Mouse (Mus musculus): ENCODE data around the gene Catsperb. TPM values are rescaled to one million over a fixed set of nuclear protein-coding genes. Genes with fewer than 3 reads are reported as not detected.
"Not testable (repeated sequence)": the region's sequence is repeated elsewhere in the genome, so short reads cannot be mapped to it uniquely, and the experiment has no call there.

Gene Catsperb
- total RNA-seq (2015; ENCODE audit: low replicate concordance), result not detected in 2 replicates
- not detected in 2 replicates for total RNA-seq (2017; ENCODE audit: low replicate concordance)

DNA sequence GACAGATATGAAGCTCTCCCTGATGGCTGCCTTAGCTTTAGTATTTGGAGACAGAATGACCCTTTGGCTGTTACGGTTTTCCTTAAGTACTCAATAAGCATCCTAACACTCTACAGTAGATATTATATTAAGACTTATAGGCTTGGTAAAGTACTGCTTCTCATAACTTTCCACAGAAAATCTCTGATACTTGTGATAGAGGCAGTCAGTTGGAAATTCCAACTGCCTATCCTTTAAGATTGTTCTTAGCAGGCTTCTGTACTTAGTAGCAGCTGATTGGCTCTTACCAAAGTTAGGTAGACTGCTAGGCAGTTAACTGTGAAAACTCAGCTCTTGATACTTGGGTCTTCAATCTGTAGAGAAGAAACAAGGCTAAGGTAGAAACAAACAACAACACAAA, at the start of gene Catsperb:
Gene Catsperb, plus strand, starts transcription at position 301 of the 400 bp plus-strand sequence.
- ATAC-seq (replicated peaks; ENCODE audit: low FRiP score, poor library complexity, severe bottlenecking), result not testable (repeated sequence)

DNA sequence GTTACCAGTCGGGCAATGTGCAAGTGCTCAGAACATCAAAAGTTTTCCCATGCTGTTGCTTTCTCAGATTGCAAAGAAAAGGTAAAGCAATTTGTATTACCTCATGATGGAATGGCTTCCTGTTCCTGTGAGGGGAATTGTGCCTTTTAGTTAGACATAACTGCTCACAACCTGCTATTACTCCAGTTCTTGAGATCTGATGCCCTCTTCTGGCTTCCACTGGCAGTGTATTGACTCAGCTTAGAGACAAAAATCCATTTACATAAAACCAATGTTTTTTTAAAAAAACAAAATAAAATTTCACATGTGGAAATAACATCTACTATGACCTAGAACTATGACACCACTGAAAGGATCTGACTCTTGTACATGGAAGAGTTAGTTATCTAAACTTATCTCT, 43.0 kb upstream of the Catsperb start:
- not testable (repeated sequence) for ATAC-seq (replicated peaks; ENCODE audit: low FRiP score, poor library complexity, severe bottlenecking)

DNA sequence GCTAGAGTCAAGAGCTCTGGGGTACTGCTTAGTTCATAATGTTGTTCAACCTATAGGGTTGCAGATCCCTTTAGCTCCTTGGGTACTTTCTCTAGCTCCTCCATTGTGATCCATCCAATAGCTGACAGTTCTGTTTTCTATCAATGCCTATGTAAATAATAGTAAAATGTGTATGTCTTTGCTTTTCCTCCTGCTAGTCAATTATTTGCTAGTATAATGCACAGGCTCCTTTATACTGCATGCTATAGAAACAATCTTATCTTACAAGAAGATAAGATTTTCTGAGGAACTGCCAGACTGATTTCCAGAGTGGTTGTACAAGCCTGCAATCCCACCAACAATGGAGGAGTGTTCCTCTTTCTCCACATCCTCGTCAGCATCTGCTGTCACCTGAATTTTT, 23.0 kb upstream of the Catsperb start:
- ATAC-seq (replicated peaks; ENCODE audit: low FRiP score, poor library complexity, severe bottlenecking), result not testable (repeated sequence)

DNA sequence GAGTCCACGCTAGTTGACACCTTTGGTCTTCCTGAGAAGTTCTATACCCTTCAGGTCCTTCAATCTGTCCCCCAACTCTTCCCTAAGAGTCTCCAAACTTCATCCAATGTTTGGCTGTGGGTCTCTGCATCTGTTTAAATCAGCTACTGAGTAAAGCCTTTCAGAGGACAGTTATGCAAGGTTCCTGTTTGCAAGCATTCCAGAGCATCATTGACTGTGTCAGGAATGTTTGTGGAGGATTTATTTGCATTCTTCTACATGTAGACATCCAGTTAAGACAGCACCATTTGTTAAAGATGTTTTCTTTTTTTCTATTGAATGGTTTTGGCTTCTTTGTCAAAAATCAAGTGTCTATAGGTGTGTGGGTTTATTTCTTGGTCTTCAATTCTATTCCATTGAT, 21.7 kb downstream of the Catsperb start:
- no peak for ATAC-seq (replicated peaks; ENCODE audit: low FRiP score, poor library complexity, severe bottlenecking)

DNA sequence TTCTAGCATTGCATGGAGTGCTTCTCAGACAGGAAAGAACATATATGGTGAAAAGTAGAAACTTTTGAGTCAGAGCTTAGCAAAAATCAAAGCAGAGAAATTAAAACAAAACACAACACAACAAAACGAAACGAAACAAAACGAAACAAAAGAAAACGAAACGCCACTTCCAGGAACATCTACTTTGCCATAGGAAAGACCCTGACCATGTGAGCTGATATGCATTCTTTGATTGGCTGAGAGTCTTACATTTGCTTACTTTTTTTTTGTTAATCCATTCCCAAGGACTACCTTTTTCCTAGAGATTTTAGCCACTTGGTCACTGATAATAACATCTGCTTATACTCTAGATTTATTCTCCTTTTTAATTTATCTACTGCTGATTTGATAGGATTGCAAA, 57.6 kb downstream of the Catsperb start:
- no peak for ATAC-seq (replicated peaks; ENCODE audit: low FRiP score, poor library complexity, severe bottlenecking)

DNA sequence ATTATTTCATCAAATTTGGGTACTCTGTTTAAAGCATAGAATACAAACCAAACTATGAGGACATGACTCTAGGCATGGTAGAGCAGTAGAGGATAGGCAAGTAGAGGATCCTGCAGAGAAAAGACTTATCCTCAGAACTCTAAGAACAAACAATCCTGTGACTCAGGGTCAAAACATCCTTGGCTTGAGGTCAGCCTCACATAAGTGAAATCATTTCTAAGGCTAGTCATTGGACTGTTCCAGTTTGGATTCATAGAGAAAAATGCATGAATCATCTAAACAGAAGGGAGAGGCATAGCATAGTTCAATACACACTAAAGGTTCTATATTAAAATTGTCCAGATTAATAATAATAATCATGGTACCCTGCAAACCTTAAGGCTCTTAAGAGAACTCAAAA, 79.1 kb downstream of the Catsperb start:
- no peak for ATAC-seq (replicated peaks; ENCODE audit: low FRiP score, poor library complexity, severe bottlenecking)

DNA sequence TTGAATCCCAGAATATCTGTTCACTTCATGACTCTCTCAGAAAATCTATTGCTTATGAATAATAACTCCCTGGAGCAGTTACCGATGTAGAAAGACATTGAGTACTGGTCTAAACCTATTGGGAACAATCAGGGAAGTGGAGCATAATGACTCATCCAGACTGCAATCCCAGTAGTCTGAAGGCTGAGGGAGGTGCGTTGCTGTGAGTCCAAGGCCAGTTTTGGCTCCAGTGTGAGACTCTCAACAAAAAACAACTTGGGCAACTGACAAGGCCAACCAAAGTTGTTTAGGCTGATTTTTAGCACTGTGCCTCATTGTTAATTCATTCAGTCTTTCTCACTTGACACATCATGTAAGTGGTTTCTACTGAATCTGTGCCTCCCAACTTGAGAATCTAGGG, 106.9 kb downstream of the Catsperb start:
- not testable (repeated sequence) for ATAC-seq (replicated peaks; ENCODE audit: low FRiP score, poor library complexity, severe bottlenecking)

DNA sequence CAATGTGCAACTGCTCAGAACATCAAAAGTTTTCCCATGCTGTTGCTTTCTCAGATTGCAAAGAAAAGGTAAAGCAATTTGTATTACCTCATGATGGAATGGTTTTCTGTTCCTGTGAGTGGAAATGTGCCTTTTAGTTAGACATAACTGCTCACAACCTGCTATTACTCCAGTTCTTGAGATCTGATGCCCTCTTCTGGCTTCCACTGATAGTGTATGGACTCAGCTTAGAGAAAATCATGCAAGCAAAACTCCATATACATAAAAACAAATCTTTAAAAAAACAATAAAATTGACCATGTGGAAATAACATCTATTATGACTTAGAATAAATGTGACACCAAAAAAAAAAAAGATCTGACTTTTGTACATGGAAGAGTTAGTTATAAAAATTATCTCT, 202.2 kb downstream of the Catsperb start:
- ATAC-seq (replicated peaks; ENCODE audit: low FRiP score, poor library complexity, severe bottlenecking), result not testable (repeated sequence)

DNA sequence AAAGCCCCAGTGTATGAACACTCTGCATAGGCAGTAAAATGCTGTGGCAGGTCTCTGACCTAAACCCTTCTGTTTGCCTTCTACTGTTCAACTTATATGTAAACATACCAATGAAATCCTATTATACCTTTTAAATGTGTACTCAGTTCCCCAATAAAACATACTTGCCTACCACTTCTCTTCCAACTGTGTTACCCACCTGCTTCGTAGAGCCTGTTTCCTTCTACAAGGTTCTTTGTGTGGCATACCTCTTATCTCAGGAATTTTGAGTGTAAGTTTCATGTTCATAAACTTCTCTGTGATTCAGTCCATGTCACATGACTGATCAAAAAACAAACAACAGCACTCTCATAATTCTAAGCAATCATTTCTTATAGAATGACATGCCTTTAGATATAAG, 228.7 kb downstream of the Catsperb start:
- ATAC-seq (replicated peaks; ENCODE audit: low FRiP score, poor library complexity, severe bottlenecking), result no peak

DNA sequence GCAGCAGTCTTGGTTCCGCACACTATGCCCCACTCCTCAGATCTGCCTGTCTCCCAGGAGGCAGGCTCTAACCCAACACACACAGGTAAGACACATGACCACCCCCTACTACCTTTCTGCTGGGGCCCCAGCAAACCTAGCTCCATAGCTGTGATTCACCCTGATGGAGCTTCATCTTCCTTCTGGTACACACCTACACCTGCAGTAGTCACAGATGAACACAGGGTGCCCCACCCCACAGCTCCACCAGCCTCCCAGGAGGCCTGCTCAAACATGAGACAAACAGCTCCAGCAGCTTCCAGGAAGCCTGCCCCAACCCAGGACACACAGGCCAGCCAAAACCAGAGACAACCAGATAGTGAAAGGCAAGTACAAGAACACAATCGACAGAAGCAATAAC, 263.0 kb downstream of the Catsperb start:
- no peak for ATAC-seq (replicated peaks; ENCODE audit: low FRiP score, poor library complexity, severe bottlenecking)

All from erythroid progenitor cell, adult 5-6 weeks (primary cell).